Mouse (Mus musculus): ENCODE measurements around the gene Tcaim. TPM values are rescaled to one million over a fixed set of nuclear protein-coding genes. Genes with fewer than 3 reads are reported as not detected.
"Not testable (repeated sequence)": the region's sequence is repeated elsewhere in the genome, so short reads cannot be mapped to it uniquely, and the experiment has no call there.

Gene Tcaim
- polyA plus RNA-seq, 1 experiment, result not detected

- TF ChIP-seq POLR2A (IDR thresholded peaks at IDR 0.05; ENCODE audit: insufficient read depth, low read depth, low read length), result no peak
- TF ChIP-seq CTCF (IDR thresholded peaks at IDR 0.05; ENCODE audit: insufficient read depth, low read depth, low read length), result no peak
- Histone ChIP-seq H3K4me1 (ENCODE audit: control insufficient read depth, insufficient read depth, low read length) (no peaks in the 10 kb centered on the region), H3K27ac (ENCODE audit: insufficient read depth, low read depth, low read length) (no peak within 1 kb of the TSS), H3K4me3 (ENCODE audit: insufficient read depth, low read depth, low read length) (no peak within 1 kb of the TSS)
- 78% methylated on average over 3 of the region's 3 CpGs for WGBS
Observed at GRCm38 (mm10) chr9:122843760-122844159, 38.4 kb downstream of the Tcaim start, which contains the start of gene Gm35549. TSS of gene Gm35549 (minus strand) at chr9:122844035.

- Histone ChIP-seq H3K27ac (ENCODE audit: insufficient read depth, low read depth, low read length) (no peak overlapping the region), H3K4me3 (ENCODE audit: insufficient read depth, low read depth, low read length) (no peak overlapping the region), H3K4me1 (ENCODE audit: control insufficient read depth, insufficient read depth, low read length) (no peaks in the 10 kb centered on the region)
- 80% methylated on average over 3 of the region's 3 CpGs for WGBS
- no peak for TF ChIP-seq POLR2A (IDR thresholded peaks at IDR 0.05; ENCODE audit: insufficient read depth, low read depth, low read length)
- TF ChIP-seq CTCF (IDR thresholded peaks at IDR 0.05; ENCODE audit: insufficient read depth, low read depth, low read length), result no peak
Observed at GRCm38 (mm10) chr9:122845621-122846020, 40.3 kb downstream of the Tcaim start.

GRCm38 (mm10) chr9:122846156-122846555, 40.8 kb downstream of the Tcaim start:
- Histone ChIP-seq H3K4me3 (ENCODE audit: insufficient read depth, low read depth, low read length) (no peak overlapping the region), H3K4me1 (ENCODE audit: control insufficient read depth, insufficient read depth, low read length) (no peaks in the 10 kb centered on the region), H3K27ac (ENCODE audit: insufficient read depth, low read depth, low read length) (no peak overlapping the region)
- TF ChIP-seq POLR2A (IDR thresholded peaks at IDR 0.05; ENCODE audit: insufficient read depth, low read depth, low read length) (no peak), CTCF (IDR thresholded peaks at IDR 0.05; ENCODE audit: insufficient read depth, low read depth, low read length) (no peak)

GRCm38 (mm10) chr9:122847811-122848311, 42.5 kb downstream of the Tcaim start:
- WGBS, result 96% methylated on average over 8 of the region's 8 CpGs
- H3K4me1 ChIP-seq (ENCODE audit: control insufficient read depth, insufficient read depth, low read length); H3K27ac ChIP-seq (ENCODE audit: insufficient read depth, low read depth, low read length); H3K4me3 ChIP-seq (ENCODE audit: insufficient read depth, low read depth, low read length): not testable (repeated sequence)

GRCm38 (mm10) chr9:122854526-122854925, 49.2 kb downstream of the Tcaim start:
- Histone ChIP-seq H3K27ac (ENCODE audit: insufficient read depth, low read depth, low read length) (no peak overlapping the region), H3K4me1 (ENCODE audit: control insufficient read depth, insufficient read depth, low read length) (no peaks in the 10 kb centered on the region), H3K4me3 (ENCODE audit: insufficient read depth, low read depth, low read length) (no peak overlapping the region)
- TF ChIP-seq CTCF (IDR thresholded peaks at IDR 0.05; ENCODE audit: insufficient read depth, low read depth, low read length) (no peak), POLR2A (IDR thresholded peaks at IDR 0.05; ENCODE audit: insufficient read depth, low read depth, low read length) (no peak)
- WGBS, result 86% methylated on average over 7 of the region's 7 CpGs

- not testable (repeated sequence) for H3K27ac ChIP-seq (ENCODE audit: insufficient read depth, low read depth, low read length); H3K4me3 ChIP-seq (ENCODE audit: insufficient read depth, low read depth, low read length); H3K4me1 ChIP-seq (ENCODE audit: control insufficient read depth, insufficient read depth, low read length)
- WGBS, result 92% methylated on average over 3 of the region's 7 CpGs
Observed at GRCm38 (mm10) chr9:122855141-122855540, 49.8 kb downstream of the Tcaim start.

- H3K27ac ChIP-seq (ENCODE audit: insufficient read depth, low read depth, low read length), result no peak overlapping the region
- WGBS, result 89% methylated on average over 4 of the region's 4 CpGs
- H3K4me1 ChIP-seq (ENCODE audit: control insufficient read depth, insufficient read depth, low read length), result no peaks in the 10 kb centered on the region
- H3K4me3 ChIP-seq (ENCODE audit: insufficient read depth, low read depth, low read length), result no peak overlapping the region
- TF ChIP-seq CTCF (IDR thresholded peaks at IDR 0.05; ENCODE audit: insufficient read depth, low read depth, low read length) (no peak), POLR2A (IDR thresholded peaks at IDR 0.05; ENCODE audit: insufficient read depth, low read depth, low read length) (no peak)
Observed at GRCm38 (mm10) chr9:122855617-122856016, 50.3 kb downstream of the Tcaim start.

- over 99% methylated on average over 3 of the region's 3 CpGs for WGBS
- H3K4me1 ChIP-seq (ENCODE audit: control insufficient read depth, insufficient read depth, low read length), result no peaks in the 10 kb centered on the region
- H3K4me3 ChIP-seq (ENCODE audit: insufficient read depth, low read depth, low read length), result no peak overlapping the region
- TF ChIP-seq CTCF (IDR thresholded peaks at IDR 0.05; ENCODE audit: insufficient read depth, low read depth, low read length) (no peak), POLR2A (IDR thresholded peaks at IDR 0.05; ENCODE audit: insufficient read depth, low read depth, low read length) (no peak)
- no peak overlapping the region for H3K27ac ChIP-seq (ENCODE audit: insufficient read depth, low read depth, low read length)
Observed at GRCm38 (mm10) chr9:122856716-122857115, 51.4 kb downstream of the Tcaim start.

GRCm38 (mm10) chr9:122860752-122861151, 55.4 kb downstream of the Tcaim start:
- Histone ChIP-seq H3K4me3 (ENCODE audit: insufficient read depth, low read depth, low read length) (no peak overlapping the region), H3K27ac (ENCODE audit: insufficient read depth, low read depth, low read length) (no peak overlapping the region), H3K4me1 (ENCODE audit: control insufficient read depth, insufficient read depth, low read length) (no peaks in the 10 kb centered on the region)
- TF ChIP-seq CTCF (IDR thresholded peaks at IDR 0.05; ENCODE audit: insufficient read depth, low read depth, low read length) (no peak), POLR2A (IDR thresholded peaks at IDR 0.05; ENCODE audit: insufficient read depth, low read depth, low read length) (no peak)

- TF ChIP-seq CTCF (IDR thresholded peaks at IDR 0.05; ENCODE audit: insufficient read depth, low read depth, low read length) (no peak), POLR2A (IDR thresholded peaks at IDR 0.05; ENCODE audit: insufficient read depth, low read depth, low read length) (no peak)
- Histone ChIP-seq H3K4me3 (ENCODE audit: insufficient read depth, low read depth, low read length) (no peak overlapping the region), H3K27ac (ENCODE audit: insufficient read depth, low read depth, low read length) (no peak overlapping the region), H3K4me1 (ENCODE audit: control insufficient read depth, insufficient read depth, low read length) (no peaks in the 10 kb centered on the region)
- 87% methylated on average over 2 of the region's 2 CpGs for WGBS
Observed at GRCm38 (mm10) chr9:122863731-122864130, 58.4 kb downstream of the Tcaim start.
